Mouse (Mus musculus) frontal cortex, adult 2 months (tissue): Measurements from ENCODE around the gene N4bp3. TPM values are rescaled to one million over a fixed set of nuclear protein-coding genes. Genes with fewer than 3 reads are reported as not detected.
"Not testable (repeated sequence)": the region's sequence is repeated elsewhere in the genome, so short reads cannot be mapped to it uniquely, and the experiment has no call there.

Experiments used
- DNase-seq, 2 experiments: peaks; one replicate each; pipeline ENCODE4 v3.0.0; 2022; ENCODE audit warnings: low spot score in 1 of 2; ENCODE audit errors: extremely low spot score in 1 of 2
- polyA plus RNA-seq: library from polyadenylated mRNA; depleted of rRNA; stranded (reverse); fragments of >200 nt; gene quantifications from 2 replicates; pipeline ENCODE4 v1.2.3, GENCODE M21; 2012

The N4bp3 gene
- polyA plus RNA-seq, 1 experiment = 9.8 TPM

- DNase-seq = not testable (repeated sequence)
These were observed 17.4 kb downstream of the N4bp3 start for GRCm38 (mm10) chr11:51633200-51633599.

- no peak for DNase-seq
These were observed 18.4 kb downstream of the N4bp3 start for GRCm38 (mm10) chr11:51632130-51632753.

DNA sequence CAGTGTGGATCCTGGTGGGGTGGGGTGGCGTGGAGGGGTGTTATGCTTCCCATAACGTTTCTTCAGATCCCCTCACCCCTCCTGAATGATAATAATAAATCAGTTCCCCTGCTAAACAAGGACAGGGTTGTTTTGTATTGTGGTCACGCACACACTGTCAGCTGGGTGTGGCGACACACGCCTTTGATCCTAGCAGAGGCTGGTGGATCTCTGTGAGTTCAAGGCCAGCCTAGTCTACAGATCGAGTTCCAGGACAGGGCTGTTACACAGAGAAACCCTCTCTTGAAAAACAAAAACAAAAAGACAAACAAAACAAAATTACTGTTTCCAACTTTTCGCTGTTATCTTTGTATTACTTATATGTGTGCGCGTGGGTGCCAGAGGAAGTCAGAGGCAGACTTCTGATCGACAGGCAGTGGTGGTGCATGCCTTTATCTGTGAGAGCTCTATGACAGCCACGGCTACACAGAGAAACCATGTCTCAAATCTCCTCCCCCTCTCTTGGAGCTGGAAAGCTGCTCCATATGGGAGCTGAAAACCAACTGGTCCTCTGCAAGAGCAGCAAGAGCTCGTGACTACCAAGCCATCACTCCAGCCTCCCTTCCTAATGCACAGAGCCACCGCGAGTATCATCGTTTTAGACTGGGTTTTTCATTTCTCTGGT, 20.9 kb downstream of the N4bp3 start:
- peak; percentile 70 to 77 for DNase-seq

DNA sequence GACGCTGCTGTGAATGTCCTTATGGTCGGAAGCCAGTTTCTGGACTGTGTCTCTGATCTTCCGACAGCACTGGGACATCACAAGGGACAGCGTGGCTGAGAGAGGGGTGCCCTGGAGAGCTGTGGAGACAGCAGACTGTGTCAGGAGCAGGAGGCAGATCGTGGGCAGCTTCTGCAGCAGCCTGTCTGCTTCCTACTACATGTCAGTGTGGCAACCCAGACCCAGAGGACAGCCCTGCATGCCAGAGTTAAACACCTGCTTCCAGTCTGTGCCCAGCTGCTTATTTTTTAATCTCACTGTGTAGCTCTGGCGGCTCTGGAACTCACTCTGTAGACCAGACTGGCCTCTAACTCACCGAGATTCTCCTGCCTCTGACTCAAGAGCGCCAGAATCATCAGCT, 22.7 kb downstream of the N4bp3 start:
- no peak for DNase-seq

DNA sequence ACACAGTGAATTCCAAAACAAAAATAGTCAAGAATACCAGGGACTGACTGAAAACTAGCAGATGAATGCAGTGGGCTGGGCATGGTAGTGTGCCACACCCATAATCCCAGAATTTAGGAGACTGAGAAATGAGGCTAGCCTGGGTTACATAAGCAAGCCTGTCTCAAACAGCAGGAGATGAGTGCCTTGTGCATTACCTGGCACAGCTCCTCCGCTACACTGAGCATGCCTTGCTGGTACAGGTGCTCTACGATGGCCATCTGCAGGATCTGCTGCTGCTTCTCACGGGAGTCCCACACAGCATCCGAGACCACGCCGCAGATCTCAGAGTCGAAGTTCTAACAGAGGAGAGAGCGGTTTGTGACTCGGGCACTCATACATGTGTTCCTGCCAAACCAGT, 23.2 kb downstream of the N4bp3 start:
- peak in 1 of 2 experiments; percentile 46 for DNase-seq

- DNase-seq = no peak
These were observed 25.3 kb downstream of the N4bp3 start for GRCm38 (mm10) chr11:51625187-51625820.

GRCm38 (mm10) chr11:51622971-51623491, 27.6 kb downstream of the N4bp3 start:
- peak; percentile 90 to 92 for DNase-seq

- DNase-seq = no peak
These were observed 28.9 kb downstream of the N4bp3 start for GRCm38 (mm10) chr11:51621776-51622175.

- DNase-seq = no peak
These were observed 30.6 kb downstream of the N4bp3 start for GRCm38 (mm10) chr11:51620084-51620483.

- DNase-seq = peak; percentile 96 to 97
These were observed 31.1 kb downstream of the N4bp3 start, which contains the start of gene Nhp2 for GRCm38 (mm10) chr11:51619409-51620060. Nhp2 (plus strand) TSS chr11:51619735.

DNA sequence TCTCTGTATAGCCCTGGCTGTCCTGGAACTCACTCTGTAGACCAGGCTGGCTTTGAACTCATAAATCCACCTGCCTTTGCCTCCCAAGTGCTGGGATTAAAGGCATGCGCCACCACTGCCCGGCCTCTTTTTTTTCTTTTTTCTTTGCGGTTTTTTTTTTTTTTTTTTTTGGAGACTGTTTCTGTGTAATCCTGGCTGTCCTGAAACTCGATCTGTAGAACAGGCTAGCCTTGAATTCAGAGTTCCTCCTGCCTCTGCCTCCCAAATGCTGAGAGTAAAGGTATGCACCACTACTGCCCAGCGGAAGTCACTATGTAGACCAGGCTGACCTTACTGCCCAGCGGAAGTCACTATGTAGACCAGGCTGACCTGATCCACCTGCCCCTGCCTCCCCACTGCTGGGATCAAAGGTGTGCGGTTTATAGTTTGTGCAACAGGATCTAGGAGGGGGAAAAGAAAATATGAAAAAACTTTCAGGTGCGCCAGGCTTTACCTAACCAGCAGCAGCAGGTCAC, 31.7 kb downstream of the N4bp3 start:
- no peak for DNase-seq

DNA sequence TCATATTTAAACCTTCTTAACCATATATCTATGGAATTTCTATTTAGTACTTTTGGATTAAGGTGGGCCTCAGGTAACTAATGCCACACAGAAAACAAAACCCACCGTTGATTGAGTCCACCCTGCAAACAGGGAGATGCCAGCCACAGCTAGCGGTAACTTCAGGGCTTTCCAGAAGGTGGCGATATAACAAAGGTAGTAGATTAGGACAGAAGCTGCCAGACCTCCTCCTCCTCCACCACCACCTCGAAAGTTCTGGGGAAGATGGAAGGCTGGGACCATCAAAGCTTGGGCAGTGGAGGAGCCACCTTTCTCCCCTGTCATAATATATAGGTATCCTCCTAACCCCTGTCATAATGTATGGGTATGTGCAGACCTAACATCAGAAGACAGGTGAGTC, 32.9 kb downstream of the N4bp3 start:
- peak in 1 of 2 experiments; percentile 89 for DNase-seq

DNA sequence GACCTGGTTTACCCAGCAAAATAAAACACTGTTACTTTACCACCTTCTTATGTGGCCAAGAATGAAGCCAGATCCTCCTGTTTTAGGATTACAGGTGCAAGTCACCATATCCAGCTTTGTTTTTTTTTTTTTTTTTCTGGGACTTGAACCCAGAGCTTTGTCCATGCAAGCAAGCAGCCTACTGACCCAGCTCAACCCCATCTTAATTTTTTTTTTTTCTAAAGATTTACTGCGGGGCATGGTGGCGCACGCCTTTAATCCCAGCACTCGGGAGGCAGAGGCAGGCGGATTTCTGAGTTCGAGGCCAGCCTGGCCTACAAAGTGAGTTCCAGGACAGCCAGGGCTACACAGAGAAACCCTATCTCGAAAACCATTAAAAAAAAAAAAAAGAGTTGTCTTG, 34.5 kb downstream of the N4bp3 start:
- not testable (repeated sequence) for DNase-seq

DNA sequence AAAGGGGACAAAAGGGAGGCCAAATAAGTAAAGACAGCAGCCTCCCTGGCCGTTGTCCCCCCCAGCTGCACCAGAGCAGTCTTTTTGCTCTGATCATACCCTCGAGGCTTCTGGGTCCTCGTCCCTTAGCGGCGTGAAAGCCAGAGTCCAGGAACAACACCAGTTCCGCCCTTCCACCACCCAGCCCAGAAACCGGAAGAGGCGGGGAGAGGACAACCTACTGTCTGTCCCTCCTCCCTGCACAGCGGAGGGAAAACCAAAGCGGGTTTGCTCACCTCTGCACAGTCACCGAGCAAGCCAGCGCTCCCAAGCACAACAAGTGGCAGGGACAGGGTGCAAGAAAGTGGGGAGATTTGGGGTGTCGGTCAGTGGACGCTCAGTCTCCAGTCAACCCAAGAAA, 35.0 kb downstream of the N4bp3 start:
- peak in 1 of 2 experiments; percentile 50 for DNase-seq

DNA sequence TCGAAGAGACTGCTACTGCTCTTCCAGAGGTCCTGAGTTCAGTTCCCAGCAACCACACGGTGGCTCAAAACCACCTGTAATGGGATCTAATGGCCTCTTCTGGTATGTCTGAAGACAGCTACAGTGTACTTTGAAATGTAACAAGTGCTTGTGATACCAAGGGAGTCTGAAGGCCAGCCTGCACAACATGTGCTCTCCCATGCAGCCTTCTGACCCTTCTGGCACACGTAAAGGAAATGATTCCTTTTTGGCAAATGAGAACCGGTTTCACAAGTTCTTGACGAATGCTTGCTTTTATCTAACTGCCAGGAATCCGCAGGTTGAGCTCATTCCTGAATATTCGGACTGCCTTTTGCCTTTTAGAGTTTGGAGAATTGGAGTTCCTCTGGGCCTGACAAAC, 35.5 kb downstream of the N4bp3 start:
- DNase-seq = no peak

DNA sequence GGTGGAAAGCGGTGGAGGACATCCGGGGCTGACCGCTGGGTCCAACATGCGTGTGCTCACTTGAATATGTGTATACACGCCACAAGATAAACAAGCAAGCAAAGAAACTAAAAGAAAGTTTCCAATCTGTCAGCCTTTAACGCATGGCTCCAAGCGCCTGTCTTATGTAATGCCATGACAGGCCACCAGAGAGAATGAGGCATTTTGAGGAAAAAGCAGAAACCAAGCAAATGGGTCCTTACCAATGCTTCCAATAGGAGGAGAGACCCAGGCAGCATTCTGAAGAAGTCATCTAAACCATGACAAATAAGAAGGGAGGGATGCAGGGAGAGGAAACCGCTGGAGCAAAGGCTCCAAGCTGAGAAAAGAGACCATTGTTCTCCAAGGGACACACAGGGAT, 36.4 kb downstream of the N4bp3 start:
- DNase-seq = no peak

DNA sequence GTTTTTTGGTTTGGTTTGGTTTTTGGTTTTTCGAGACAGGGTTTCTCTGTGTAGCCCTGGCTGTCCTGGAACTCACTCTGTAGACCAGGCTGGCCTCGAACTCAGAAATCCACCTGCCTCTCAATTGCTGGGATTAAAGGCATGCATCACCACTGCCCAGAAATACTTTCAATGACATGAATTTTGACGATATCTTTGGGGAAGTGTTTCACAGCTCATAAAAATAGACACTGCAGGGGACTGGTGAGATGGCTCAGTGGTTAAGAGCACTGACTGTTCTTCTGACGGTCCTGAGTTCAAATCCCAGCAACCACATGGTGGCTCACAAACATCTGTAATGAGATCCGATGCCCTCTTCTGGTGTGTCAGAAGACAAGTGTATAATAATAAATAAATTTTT, 40.7 kb downstream of the N4bp3 start:
- not testable (repeated sequence) for DNase-seq

DNA sequence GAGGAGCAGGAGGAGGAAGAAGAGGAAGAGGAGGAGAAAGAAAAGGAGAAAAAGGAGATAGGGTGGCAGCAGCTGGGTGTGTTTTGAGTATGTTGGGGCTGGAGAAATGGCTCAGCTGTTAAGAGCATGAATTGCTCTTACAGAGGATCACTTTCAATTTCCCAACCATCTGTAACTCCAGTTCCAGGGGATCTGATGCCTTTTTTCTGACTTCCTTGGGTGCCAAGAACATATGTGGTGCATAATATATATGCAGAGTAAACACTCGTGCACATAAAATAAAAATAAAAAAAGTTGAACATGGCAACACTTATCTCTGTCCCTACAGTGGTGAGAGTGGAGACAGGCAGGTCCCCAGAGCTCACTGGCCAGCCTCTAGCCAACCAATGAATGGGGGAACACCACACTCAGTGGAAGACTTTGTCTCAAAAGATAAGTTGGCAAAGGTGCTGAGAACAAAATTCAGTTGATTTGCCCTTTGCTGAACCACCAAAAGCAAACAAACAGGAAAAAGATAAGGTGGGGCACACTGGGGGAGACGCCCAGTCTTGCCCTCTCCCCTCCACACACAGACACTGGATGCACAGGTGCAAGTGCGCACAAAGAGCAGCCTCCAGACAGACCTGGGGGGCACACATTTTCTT, 41.3 kb downstream of the N4bp3 start:
- no peak for DNase-seq

DNA sequence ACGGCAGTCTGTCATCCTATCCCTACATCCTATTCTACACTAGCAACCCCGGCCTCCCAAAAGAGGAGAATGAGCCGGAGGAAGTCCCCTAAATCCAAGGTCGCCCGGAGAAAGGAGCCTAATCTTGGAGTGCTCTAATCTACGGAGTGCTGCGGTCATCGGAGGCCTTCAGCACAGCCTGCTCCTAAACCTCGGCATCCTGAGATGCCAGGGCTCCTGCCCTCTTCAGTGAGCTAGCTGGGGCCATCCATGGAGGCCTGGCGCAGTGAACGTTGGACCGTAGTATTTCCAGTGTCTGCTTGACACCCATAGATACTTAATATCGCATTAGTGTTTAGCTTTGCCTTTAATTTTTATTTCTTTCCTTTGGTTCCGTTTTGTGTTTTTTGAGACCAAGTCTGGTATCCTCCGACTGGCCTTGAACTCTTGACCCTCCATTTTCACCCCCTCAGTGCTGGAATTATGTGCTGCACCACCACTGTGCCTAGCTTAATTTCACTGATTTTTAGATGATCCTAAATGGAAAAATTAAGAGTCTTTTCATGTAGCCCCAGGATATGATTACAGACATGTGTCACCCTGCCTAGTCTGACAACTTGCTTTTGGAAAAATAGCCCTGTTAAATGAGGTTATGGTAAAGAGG, 43.4 kb downstream of the N4bp3 start:
- DNase-seq = no peak
